Mouse (Mus musculus) neural tube, embryonic 15.5 days (tissue): ENCODE results near the gene Glis3. TPM values are rescaled to one million over a fixed set of nuclear protein-coding genes. Genes with fewer than 3 reads are reported as not detected.

Experiments
- ATAC-seq: fragments of 200-750 bp; cut with Nextera tagmentation; 2 replicates; pipeline ENCODE4 v1.8.0; 2017; ENCODE audit warnings: mild to moderate bottlenecking, moderate TSS enrichment, moderate library complexity; ENCODE audit not compliant: low FRiP score
- H3K27ac ChIP-seq: fragments of 300-500 bp; sonication (generic); replicated peaks from 2 replicates; pipeline ENCODE4 v1.5.1; 2015; ENCODE audit warnings: mild to moderate bottlenecking, inconsistent platforms
- H3K27me3 ChIP-seq: fragments of 300-500 bp; sonication (generic); replicated peaks from 2 replicates; pipeline ENCODE4 v1.6.1; 2015; ENCODE audit warnings: inconsistent platforms
- H3K36me3 ChIP-seq: fragments of 300-500 bp; sonication (generic); 2 replicates; pipeline ENCODE4 v1.6.1; 2015; ENCODE audit warnings: inconsistent platforms
- H3K4me1 ChIP-seq: fragments of 300-500 bp; sonication (generic); 2 replicates; pipeline ENCODE4 v1.6.1; 2015; ENCODE audit warnings: inconsistent platforms
- H3K4me2 ChIP-seq: fragments of 300-500 bp; sonication (generic); 2 replicates; pipeline ENCODE4 v1.6.1; 2015; ENCODE audit warnings: inconsistent platforms, mild to moderate bottlenecking, moderate library complexity
- H3K4me3 ChIP-seq: fragments of 300-500 bp; sonication (generic); replicated peaks from 2 replicates; pipeline ENCODE4 v1.5.1; 2015; ENCODE audit warnings: mild to moderate bottlenecking, inconsistent platforms
- H3K9ac ChIP-seq: fragments of 300-500 bp; sonication (generic); replicated peaks from 2 replicates; pipeline ENCODE4 v1.6.1; 2015; ENCODE audit warnings: mild to moderate bottlenecking, inconsistent platforms
- H3K9me3 ChIP-seq: fragments of 300-500 bp; sonication (generic); replicated peaks from 2 replicates; pipeline ENCODE4 v1.6.1; 2016; ENCODE audit warnings: inconsistent platforms
- WGBS: fragments of 180-500 bp; shearing (Covaris S2); methylation state at CpG from one replicate; pipeline ENCODE4 v1.1.7; 2015; ENCODE audit warnings: mixed read lengths; 5-methylcytosine and 5-hydroxymethylcytosine counted together
- polyA plus RNA-seq: library from polyadenylated mRNA; unstranded; fragments of >200 nt; fragmentation: Nextera tagmentation; extraction: Ambion mirVana; gene quantifications from 2 replicates; pipeline ENCODE4 v1.2.1, GENCODE M21; 2015

Gene Glis3
- polyA plus RNA-seq, 1 experiment from 2014 or later = 2.5 TPM

GRCm38 (mm10) chr19:28258907-28259675 lies 420.8 kb downstream of the Glis3 start:
- no peaks in the 10 kb centered on the region for H3K27me3 ChIP-seq
- 55% methylated on average over 18 of the region's 18 CpGs for WGBS
- no peaks in the 10 kb centered on the region for H3K36me3 ChIP-seq
- no peak overlapping the region for H3K9ac ChIP-seq
- no peak overlapping the region for H3K27ac ChIP-seq
- H3K9me3 ChIP-seq = no peaks in the 10 kb centered on the region
- H3K4me3 ChIP-seq = no peak overlapping the region
- ATAC-seq = no peak
- no peaks in the 10 kb centered on the region for H3K4me1 ChIP-seq
- H3K4me2 ChIP-seq = no peak overlapping the region

- 44% methylated on average over 3 of the region's 3 CpGs for WGBS
Measured at GRCm38 (mm10) chr19:28258480-28258879, 421.4 kb downstream of the Glis3 start.

GRCm38 (mm10) chr19:28247345-28247744 lies 432.5 kb downstream of the Glis3 start:
- Histone ChIP-seq H3K4me3 (no peak overlapping the region), H3K4me1 (no peaks in the 10 kb centered on the region), H3K27me3 (no peaks in the 10 kb centered on the region), H3K36me3 (no peaks in the 10 kb centered on the region), H3K9me3 (no peaks in the 10 kb centered on the region), H3K27ac (no peak overlapping the region), H3K9ac (no peak overlapping the region), H3K4me2 (no peak overlapping the region)
- no peak for ATAC-seq
- 88% methylated on average over 7 of the region's 7 CpGs for WGBS

More at GRCm38 (mm10) chr19:28258480-28258879, 421.4 kb downstream of the Glis3 start:
- H3K9me3 ChIP-seq = no peaks in the 10 kb centered on the region
- H3K36me3 ChIP-seq = no peaks in the 10 kb centered on the region
- H3K9ac ChIP-seq = no peak overlapping the region
- H3K4me2 ChIP-seq = no peak overlapping the region
- no peak overlapping the region for H3K4me3 ChIP-seq
- H3K27me3 ChIP-seq = no peaks in the 10 kb centered on the region
- ATAC-seq = no peak
- H3K4me1 ChIP-seq = no peaks in the 10 kb centered on the region
- no peak overlapping the region for H3K27ac ChIP-seq

- WGBS = 85% methylated on average over 5 of the region's 5 CpGs
- Histone ChIP-seq H3K4me3 (no peak overlapping the region), H3K27me3 (no peaks in the 10 kb centered on the region), H3K4me2 (no peak overlapping the region), H3K36me3 (no peaks in the 10 kb centered on the region), H3K9me3 (no peaks in the 10 kb centered on the region), H3K4me1 (no peaks in the 10 kb centered on the region), H3K27ac (no peak overlapping the region), H3K9ac (no peak overlapping the region)
- no peak for ATAC-seq
Measured at GRCm38 (mm10) chr19:28246186-28246585, 433.7 kb downstream of the Glis3 start.

- Histone ChIP-seq H3K4me3 (no peak overlapping the region), H3K27me3 (no peaks in the 10 kb centered on the region), H3K9me3 (no peaks in the 10 kb centered on the region), H3K27ac (no peak overlapping the region), H3K9ac (no peak overlapping the region), H3K4me1 (no peaks in the 10 kb centered on the region), H3K36me3 (no peaks in the 10 kb centered on the region), H3K4me2 (no peak overlapping the region)
- no peak for ATAC-seq
- WGBS = 85% methylated on average over 4 of the region's 4 CpGs
Measured at GRCm38 (mm10) chr19:28238073-28238472, 441.8 kb downstream of the Glis3 start.

- no peak overlapping the region for H3K4me2 ChIP-seq
- no peaks in the 10 kb centered on the region for H3K4me1 ChIP-seq
- 99% methylated on average over 2 of the region's 2 CpGs for WGBS
- H3K27me3 ChIP-seq = no peaks in the 10 kb centered on the region
- no peak overlapping the region for H3K4me3 ChIP-seq
- no peaks in the 10 kb centered on the region for H3K9me3 ChIP-seq
- no peak overlapping the region for H3K27ac ChIP-seq
- no peaks in the 10 kb centered on the region for H3K36me3 ChIP-seq
- no peak overlapping the region for H3K9ac ChIP-seq
- ATAC-seq = no peak
Measured at GRCm38 (mm10) chr19:28237621-28238020, 442.3 kb downstream of the Glis3 start.

GRCm38 (mm10) chr19:28235571-28235970 lies 444.3 kb downstream of the Glis3 start:
- Histone ChIP-seq H3K27ac (no peak overlapping the region), H3K9ac (no peak overlapping the region)
- 86% methylated on average over 5 of the region's 5 CpGs for WGBS

GRCm38 (mm10) chr19:28235096-28235495 lies 444.8 kb downstream of the Glis3 start:
- WGBS = 79% methylated on average over 9 of the region's 9 CpGs
- H3K36me3 ChIP-seq = no peaks in the 10 kb centered on the region
- no peak overlapping the region for H3K4me3 ChIP-seq
- H3K9me3 ChIP-seq = no peaks in the 10 kb centered on the region
- no peaks in the 10 kb centered on the region for H3K27me3 ChIP-seq
- H3K9ac ChIP-seq = no peak overlapping the region
- no peak for ATAC-seq
- H3K4me1 ChIP-seq = no peaks in the 10 kb centered on the region
- no peak overlapping the region for H3K27ac ChIP-seq
- no peak overlapping the region for H3K4me2 ChIP-seq

More at GRCm38 (mm10) chr19:28235571-28235970, 444.3 kb downstream of the Glis3 start:
- Histone ChIP-seq H3K9me3 (no peaks in the 10 kb centered on the region), H3K36me3 (no peaks in the 10 kb centered on the region), H3K27me3 (no peaks in the 10 kb centered on the region), H3K4me1 (no peaks in the 10 kb centered on the region), H3K4me2 (no peak overlapping the region), H3K4me3 (no peak overlapping the region)
- ATAC-seq = no peak

- no peaks in the 10 kb centered on the region for H3K9me3 ChIP-seq
- no peak for ATAC-seq
- WGBS = 95% methylated on average over 2 of the region's 2 CpGs
- H3K36me3 ChIP-seq = no peaks in the 10 kb centered on the region
- no peak overlapping the region for H3K4me2 ChIP-seq
- no peak overlapping the region for H3K27ac ChIP-seq
- H3K9ac ChIP-seq = no peak overlapping the region
- no peak overlapping the region for H3K4me3 ChIP-seq
- H3K4me1 ChIP-seq = no peaks in the 10 kb centered on the region
- H3K27me3 ChIP-seq = no peaks in the 10 kb centered on the region
Measured at GRCm38 (mm10) chr19:28234676-28235075, 445.2 kb downstream of the Glis3 start.

GRCm38 (mm10) chr19:28231511-28231910 lies 448.4 kb downstream of the Glis3 start:
- Histone ChIP-seq H3K27me3 (no peaks in the 10 kb centered on the region), H3K9me3 (no peaks in the 10 kb centered on the region), H3K4me3 (no peak overlapping the region), H3K9ac (no peak overlapping the region), H3K36me3 (no peaks in the 10 kb centered on the region), H3K27ac (no peak overlapping the region), H3K4me2 (no peak overlapping the region), H3K4me1 (no peaks in the 10 kb centered on the region)
- ATAC-seq = no peak
- WGBS = 82% methylated on average over 3 of the region's 3 CpGs

- Histone ChIP-seq H3K4me2 (no peak overlapping the region), H3K27me3 (no peaks in the 10 kb centered on the region), H3K27ac (no peak overlapping the region), H3K9ac (no peak overlapping the region), H3K9me3 (no peaks in the 10 kb centered on the region), H3K4me3 (no peak overlapping the region), H3K36me3 (no peaks in the 10 kb centered on the region), H3K4me1 (no peaks in the 10 kb centered on the region)
- 87% methylated on average over 10 of the region's 10 CpGs for WGBS
- ATAC-seq = no peak
Measured at GRCm38 (mm10) chr19:28227526-28227925, 452.4 kb downstream of the Glis3 start.

GRCm38 (mm10) chr19:28225651-28226050 lies 454.2 kb downstream of the Glis3 start:
- Histone ChIP-seq H3K4me2 (no peak overlapping the region), H3K36me3 (no peaks in the 10 kb centered on the region), H3K9me3 (no peaks in the 10 kb centered on the region; the same call in 1 of the 2 replicates), H3K9ac (no peak overlapping the region), H3K27ac (no peak overlapping the region), H3K4me1 (no peaks in the 10 kb centered on the region), H3K27me3 (no peaks in the 10 kb centered on the region), H3K4me3 (no peak overlapping the region)
- WGBS = 69% methylated on average over 6 of the region's 6 CpGs
- no peak for ATAC-seq
